15 mouse cellular contexts compared by ENCODE assay signal in genomic region chr1:42709024-42709423, GRCm38 (mm10). TPM values are rescaled to one million over a fixed set of nuclear protein-coding genes. Genes with fewer than 3 reads are reported as not detected.
DNase-seq lines count a peak whose midpoint lies in the region; ATAC-seq lines count a peak whose summit lies in the region.
"Had no signal": no experiment of that assay in that cellular context is flagged by ENCODE, and none has a peak within 500 bp of the region (broad histone marks: within the 10 kb centered on the region; RNA-seq: fewer than 3 reads in every experiment).

No protein-coding gene starts in this region.

- 0 out of 2 replicates have a peak, but pooled peaks have one; percentile 1 for ATAC-seq in frontal cortex, adult (ENCODE audit: low TSS enrichment)
- no peak for ATAC-seq in forebrain, embryonic 11.5 days (replicated peaks; ENCODE audit: low FRiP score)
- ATAC-seq in hindbrain, embryonic 13.5 days (ENCODE audit: low FRiP score): no peak
- no peak for ATAC-seq in midbrain, embryonic 14.5 days (ENCODE audit: low FRiP score, low TSS enrichment)
- ATAC-seq: intestine, embryonic 16.5 days had no signal

- H3K36me3 ChIP-seq in forebrain, embryonic 11.5 days (ENCODE audit: control insufficient read depth, insufficient read depth, low read length): no peaks in the 10 kb centered on the region
- no peaks in the 10 kb centered on the region for H3K36me3 ChIP-seq in hindbrain, embryonic 13.5 days
- H3K36me3 ChIP-seq in midbrain, embryonic 14.5 days (ENCODE audit: control insufficient read depth, insufficient read depth, low read length): no peaks in the 10 kb centered on the region
- H3K36me3 ChIP-seq: embryonic facial prominence, embryonic 15.5 days; liver, embryonic 13.5 days had no signal

- peak overlapping the region; percentile 75 for H3K4me2 ChIP-seq in forebrain, embryonic 11.5 days (ENCODE audit: low read depth, low read length, severe bottlenecking)
- H3K4me2 ChIP-seq in hindbrain, embryonic 13.5 days: peak overlapping the region; percentile 83
- peak overlapping the region; percentile 72 for H3K4me2 ChIP-seq in midbrain, embryonic 14.5 days (ENCODE audit: low read length)
- H3K4me2 ChIP-seq: embryonic facial prominence, embryonic 15.5 days; liver, embryonic 13.5 days had no signal

- WGBS in forebrain, embryonic 11.5 days: 7% methylated on average over 1 of the region's 1 CpGs
- 18% methylated on average over 1 of the region's 1 CpGs for WGBS in hindbrain, embryonic 13.5 days
- 8% methylated on average over 1 of the region's 1 CpGs for WGBS in midbrain, embryonic 14.5 days

- no peak for DNase-seq in frontal cortex, postnatal 25 days (ENCODE audit: low spot score in 2 of 2)
- DNase-seq in forebrain, embryonic 11.5 days (ENCODE audit: low spot score): peak; percentile 55
- DNase-seq in midbrain, embryonic 14.5 days: peak; percentile 30
- no peak for DNase-seq in gastrocnemius, postnatal 25 days
- DNase-seq in cerebellum, postnatal 25 days: no peak
- DNase-seq in urinary bladder, adult 18-20 months (ENCODE audit: low spot score in 2 of 2): no peak
- DNase-seq: cerebellum, adult 9-10 months; liver, embryonic 13.5 days; lung, postnatal 14 days had no signal

- peaks cover 2% of the 10 kb centered on the region; the same call in 1 of the 2 replicates for H3K27me3 ChIP-seq in forebrain, embryonic 11.5 days (ENCODE audit: control insufficient read depth, insufficient read depth, low read length)
- H3K27me3 ChIP-seq in hindbrain, embryonic 13.5 days: peaks cover 29% of the 10 kb centered on the region; the same call in 1 of the 2 replicates
- no peaks in the 10 kb centered on the region for H3K27me3 ChIP-seq in midbrain, embryonic 14.5 days (ENCODE audit: control insufficient read depth, insufficient read depth, low read length)

- 0 out of 2 replicates have a peak overlapping the region, but pooled peaks have one; percentile 0 for H3K27ac ChIP-seq in forebrain, embryonic 11.5 days (ENCODE audit: low read depth, low read length)
- H3K27ac ChIP-seq in hindbrain, embryonic 13.5 days: no peak overlapping the region; the same call in 1 of the 2 replicates
- peak overlapping the region; percentile 66 for H3K27ac ChIP-seq in midbrain, embryonic 14.5 days (replicated peaks; ENCODE audit: low read depth, low read length)
- H3K27ac ChIP-seq: embryonic facial prominence, embryonic 15.5 days; liver, embryonic 13.5 days had no signal

- peak overlapping the region; percentile 43; the same call in 1 of the 2 replicates for H3K9ac ChIP-seq in forebrain, embryonic 11.5 days (ENCODE audit: low read length)
- H3K9ac ChIP-seq in hindbrain, embryonic 13.5 days: peak overlapping the region; percentile 30; the same call in 1 of the 2 replicates
- H3K9ac ChIP-seq in midbrain, embryonic 14.5 days (replicated peaks; ENCODE audit: low read length): peak overlapping the region; percentile 6; the same call in 1 of the 2 replicates
- H3K9ac ChIP-seq: embryonic facial prominence, embryonic 15.5 days; liver, embryonic 13.5 days had no signal

- peak overlapping the region; percentile 14; the same call in 1 of the 2 replicates for H3K4me3 ChIP-seq in forebrain, embryonic 11.5 days (ENCODE audit: low read depth, low read length)
- H3K4me3 ChIP-seq in hindbrain, embryonic 13.5 days: no peak overlapping the region
- no peak overlapping the region for H3K4me3 ChIP-seq in midbrain, embryonic 14.5 days (replicated peaks; ENCODE audit: low read depth, low read length)
- H3K4me3 ChIP-seq: embryonic facial prominence, embryonic 15.5 days; liver, embryonic 13.5 days had no signal

- no peaks in the 10 kb centered on the region for H3K9me3 ChIP-seq in forebrain, embryonic 11.5 days (ENCODE audit: control insufficient read depth, low read length)
- H3K9me3 ChIP-seq in hindbrain, embryonic 13.5 days: no peaks in the 10 kb centered on the region
- no peaks in the 10 kb centered on the region for H3K9me3 ChIP-seq in midbrain, embryonic 14.5 days (ENCODE audit: control insufficient read depth, low read length)
- H3K9me3 ChIP-seq: embryonic facial prominence, embryonic 15.5 days; liver, embryonic 13.5 days had no signal

- peaks cover 35% of the 10 kb centered on the region for H3K4me1 ChIP-seq in forebrain, embryonic 11.5 days (replicated peaks; ENCODE audit: control insufficient read depth, insufficient read depth, low read length)
- H3K4me1 ChIP-seq in hindbrain, embryonic 13.5 days (replicated peaks): peaks cover 90% of the 10 kb centered on the region
- peaks cover 65% of the 10 kb centered on the region for H3K4me1 ChIP-seq in midbrain, embryonic 14.5 days (ENCODE audit: control insufficient read depth, insufficient read depth, low read length)

RNA-seq across cellular contexts. Expression of gene Pou3f3, which starts 13.5 kb away (rescaled TPM):
- polyA plus RNA-seq in forebrain, embryonic 11.5 days (2014; fragmentation: Nextera tagmentation; extraction: Ambion mirVana): 28.5 and 29.3 TPM in 2 replicates
- 17.4 and 18.2 TPM in 2 replicates for polyA plus RNA-seq in hindbrain, embryonic 13.5 days (2015; fragmentation: Nextera tagmentation; extraction: Ambion mirVana)
- polyA plus RNA-seq in midbrain, embryonic 14.5 days (2014; fragmentation: Nextera tagmentation; extraction: Ambion mirVana): 20.0 and 24.5 TPM in 2 replicates
- not detected for total RNA-seq in gastrocnemius, postnatal 25 days (2021)
- total RNA-seq: adrenal gland, adult 18-20 months had no signal
- polyA plus RNA-seq: heart, embryonic 16.5 days had no signal

Comparison
In these comparisons a context has a peak if more than half of its experiments do, and no peak if none do; other contexts are left out.
1. DNase-seq: peak in forebrain, embryonic 11.5 days (single experiment) and midbrain, embryonic 14.5 days (single experiment); none in frontal cortex, postnatal 25 days (0 of 2), gastrocnemius, postnatal 25 days (single experiment), cerebellum, postnatal 25 days (0 of 2) and urinary bladder, adult 18-20 months (0 of 2).
2. Peak in every context shown above with its lines, with median percentiles within 50 percentile points of each other: H3K4me2 ChIP-seq and H3K9ac ChIP-seq.